Mouse (Mus musculus) CD4-positive, CD25-positive, alpha-beta regulatory T cell, adult 2 months (primary cell): ENCODE measurements at regions not wholly inside any gene's neighbourhood (a gene's known extent, or its start where the extent isn't known, plus 50 kb on each side); places are given as distances from the start of the nearest gene placed in this dataset.

Experiments
- DNase-seq: peaks from one replicate; pipeline ENCODE4 v3.0.0-alpha.2; 2012; ENCODE audit warnings: low read depth, low spot score

- DNase-seq: no peak
Observed at GRCm38 (mm10) chr15:38351701-38352100, 926.3 kb downstream of the 4930447A16Rik start.

GRCm38 (mm10) chr15:38353371-38353770 is 928.0 kb downstream of the 4930447A16Rik start:
- no peak for DNase-seq

DNA sequence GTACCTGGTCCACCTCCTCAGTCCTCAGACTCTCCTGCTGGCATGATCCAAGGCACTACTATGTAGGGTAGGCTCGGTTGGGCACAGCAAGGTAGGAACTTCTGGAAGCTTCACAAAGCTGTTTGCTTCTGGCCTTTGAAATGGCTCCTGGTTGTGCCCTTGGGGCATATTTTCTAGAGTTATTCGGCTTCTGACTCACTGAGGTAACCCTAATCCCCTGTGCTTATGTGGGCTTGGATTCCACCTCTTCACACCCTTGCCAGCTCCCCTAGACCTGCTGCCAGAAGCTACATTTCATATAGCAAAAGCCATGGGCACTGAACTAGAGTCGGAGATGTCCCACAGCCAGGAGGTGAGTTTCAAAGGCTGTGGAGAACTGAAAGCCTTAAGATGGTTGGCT is 933.7 kb downstream of the 4930447A16Rik start:
- DNase-seq: no peak

DNA sequence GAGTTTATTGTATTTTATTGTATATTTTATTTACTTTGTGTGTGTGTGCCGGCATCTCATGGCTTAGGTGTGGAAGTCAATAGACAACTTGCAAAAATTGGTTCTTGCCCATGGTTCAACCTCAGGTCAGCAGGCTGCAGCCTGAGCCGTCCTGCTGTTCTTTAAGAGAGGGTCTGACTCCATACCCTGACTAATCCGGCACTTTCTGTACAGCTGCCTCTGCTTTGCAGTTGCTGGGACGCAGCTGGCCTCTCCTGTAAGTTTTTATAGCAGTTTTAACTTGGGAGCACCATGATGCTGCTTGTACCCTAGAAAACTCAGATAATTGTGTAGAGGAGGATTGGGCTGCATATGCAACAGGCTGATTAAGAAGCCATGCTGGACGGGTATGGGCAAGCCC is 938.2 kb downstream of the 4930447A16Rik start:
- no peak for DNase-seq

- no peak for DNase-seq
Observed at GRCm38 (mm10) chr15:38364014-38364413, 938.7 kb downstream of the 4930447A16Rik start.

DNA sequence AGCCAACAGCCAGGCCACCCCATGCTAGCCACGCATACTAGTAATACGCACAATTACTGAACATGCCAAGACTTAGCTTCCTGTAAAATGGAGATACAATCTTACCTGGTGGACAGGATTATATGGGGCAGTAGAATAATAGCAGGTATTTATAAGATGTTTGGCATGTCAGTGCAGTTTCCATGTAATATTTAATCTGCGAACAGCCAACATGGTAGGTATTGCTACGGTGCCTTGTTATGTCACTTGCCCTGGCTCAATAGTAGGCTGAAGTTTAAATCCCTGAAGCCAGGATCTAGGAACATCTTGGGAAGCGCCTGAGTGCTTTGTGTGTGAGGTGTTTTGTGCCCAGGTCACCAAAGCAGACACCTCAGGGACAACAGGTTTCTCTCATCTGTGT is 942.3 kb downstream of the 4930447A16Rik start:
- DNase-seq: no peak

- DNase-seq: no peak
Observed at GRCm38 (mm10) chr15:38368291-38368690, 942.9 kb downstream of the 4930447A16Rik start.

DNA sequence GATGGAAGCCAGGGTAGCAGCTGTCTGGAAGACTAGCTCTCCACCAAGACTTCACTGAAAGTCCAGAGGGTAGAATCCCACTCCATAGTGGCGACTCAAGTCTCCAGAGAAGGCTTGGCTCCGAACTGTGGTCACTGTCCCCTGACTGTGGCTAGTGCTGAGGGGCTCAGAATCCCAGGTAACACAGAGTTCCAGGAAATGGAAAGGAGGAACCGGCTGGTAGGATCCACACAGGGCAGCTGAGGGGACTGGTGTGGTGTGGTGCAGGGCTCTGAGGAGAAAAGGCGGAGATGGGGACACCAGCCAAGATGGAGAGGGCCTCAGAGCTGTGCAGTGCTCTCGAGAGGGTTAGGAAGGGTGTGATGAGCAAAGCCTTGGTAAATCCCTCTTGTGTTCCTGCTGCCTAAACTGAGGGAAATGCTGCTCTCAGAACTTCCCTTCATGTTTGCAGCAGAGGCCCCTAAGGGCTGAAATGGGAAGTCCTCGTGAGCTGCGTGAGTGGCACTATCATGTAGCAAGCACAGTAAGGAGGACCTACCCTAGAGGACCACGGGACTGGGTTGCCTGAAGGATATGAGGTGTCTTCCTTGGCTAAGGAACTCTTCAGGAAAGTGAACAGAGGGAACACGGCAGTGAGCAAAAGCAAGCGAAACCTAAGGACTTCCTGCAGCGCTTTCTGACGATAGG is 946.2 kb downstream of the 4930447A16Rik start:
- DNase-seq: no peak

DNA sequence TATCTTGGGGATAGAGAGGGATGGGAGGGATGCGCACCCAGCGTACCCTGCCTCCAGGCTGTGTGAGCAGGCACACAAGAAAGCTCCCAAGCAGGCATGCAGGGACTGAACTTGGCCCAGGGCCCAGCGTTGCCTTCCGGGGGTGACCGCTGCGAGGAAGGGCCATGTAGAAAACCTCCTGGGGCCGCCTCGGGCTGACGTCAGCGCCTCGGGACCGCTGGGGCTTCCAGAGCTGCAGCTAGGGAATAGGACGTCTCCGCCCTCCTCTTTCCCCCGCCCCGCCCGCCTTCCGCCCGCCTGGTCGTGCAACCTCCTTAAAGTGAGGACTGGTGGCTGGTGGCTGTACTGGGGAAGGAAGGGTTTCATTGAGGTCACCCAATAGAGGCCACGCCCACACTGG is 948.4 kb downstream of the 4930447A16Rik start:
- peak; percentile 29 for DNase-seq

- DNase-seq: no peak
Observed at GRCm38 (mm10) chr15:38374786-38375185, 949.4 kb downstream of the 4930447A16Rik start.

- DNase-seq: no peak
Observed at GRCm38 (mm10) chr15:38378106-38378505, 952.8 kb downstream of the 4930447A16Rik start.

GRCm38 (mm10) chr15:38387617-38388016 is 962.3 kb downstream of the 4930447A16Rik start:
- DNase-seq: no peak

GRCm38 (mm10) chr15:38388436-38388835 is 963.1 kb downstream of the 4930447A16Rik start:
- no peak for DNase-seq

- no peak for DNase-seq
Observed at GRCm38 (mm10) chr15:38390450-38390849, 965.1 kb downstream of the 4930447A16Rik start.

DNA sequence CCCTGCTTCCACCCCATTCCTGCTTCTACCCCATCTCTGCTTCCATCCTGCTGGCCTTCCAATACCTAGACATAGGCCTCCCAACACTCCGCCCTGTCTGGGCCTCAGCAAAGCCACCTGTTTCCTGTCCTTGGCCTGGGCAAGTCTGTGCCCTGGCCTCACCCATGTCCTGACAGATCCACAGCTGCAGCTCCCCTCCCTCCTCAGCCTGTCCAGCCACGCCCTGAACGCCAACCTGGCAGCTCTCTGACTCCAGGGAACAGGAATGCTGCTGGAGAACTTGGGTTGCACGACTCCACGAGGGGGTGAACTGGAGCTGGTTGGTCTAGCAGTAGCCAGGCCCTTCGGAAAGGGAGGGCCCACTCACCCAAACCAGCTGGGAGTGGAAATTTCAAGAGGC is 966.1 kb downstream of the 4930447A16Rik start:
- DNase-seq: no peak

GRCm38 (mm10) chr15:38391860-38392259 is 966.5 kb downstream of the 4930447A16Rik start:
- DNase-seq: no peak

- no peak for DNase-seq
Observed at GRCm38 (mm10) chr15:38392441-38393149, 967.2 kb downstream of the 4930447A16Rik start.

DNA sequence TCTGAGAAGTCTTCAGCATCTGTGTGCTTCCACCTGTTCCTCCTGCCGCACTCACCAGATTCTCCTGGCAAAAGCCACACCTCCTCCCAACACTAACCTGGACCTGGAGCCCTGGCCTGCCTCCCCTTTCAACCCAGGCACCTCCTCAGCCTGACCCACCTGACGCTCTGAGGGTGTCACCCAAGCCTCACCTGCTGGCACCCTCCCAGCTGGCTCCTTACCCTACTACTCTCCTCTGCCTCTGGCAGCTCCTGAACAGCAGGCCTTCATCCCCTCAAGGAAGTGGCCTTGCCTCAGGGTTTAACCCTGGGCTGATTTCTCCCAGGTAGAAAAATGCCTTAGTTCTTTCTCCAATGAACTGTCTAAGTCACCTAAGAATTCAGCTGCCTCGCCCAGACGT is 973.5 kb downstream of the 4930447A16Rik start:
- no peak for DNase-seq

DNA sequence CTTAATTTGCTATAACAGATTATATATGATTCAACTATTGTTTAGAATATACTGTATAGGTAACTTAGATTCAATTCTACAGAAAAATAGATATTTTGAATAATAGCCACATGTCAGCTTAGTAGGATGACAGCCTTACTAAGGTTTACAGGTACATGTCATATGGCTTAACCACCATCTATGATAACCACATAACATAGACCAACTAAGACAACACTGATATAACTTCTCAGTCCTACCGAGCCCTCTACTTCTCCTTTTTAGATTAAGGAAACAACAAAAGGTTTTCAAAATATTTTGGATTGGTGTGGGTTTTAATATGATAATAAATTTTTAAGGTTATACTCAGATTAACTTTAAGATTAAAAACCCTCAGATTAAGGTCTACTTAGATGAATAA is 977.4 kb downstream of the 4930447A16Rik start:
- no peak for DNase-seq

GRCm38 (mm10) chr15:38403760-38404375 is 978.5 kb downstream of the 4930447A16Rik start:
- no peak for DNase-seq

GRCm38 (mm10) chr15:38406114-38406960 is 981.0 kb downstream of the 4930447A16Rik start:
- no peak for DNase-seq

GRCm38 (mm10) chr15:38407476-38407875 is 982.1 kb downstream of the 4930447A16Rik start:
- DNase-seq: no peak
